22 mouse cellular contexts compared by ENCODE assay signal in genomic region chr13:45325736-45326293, GRCm38 (mm10).
DNase-seq lines count a peak whose midpoint lies in the region; TF ChIP-seq lines count a peak whose summit lies in the region.
"Had no signal": no experiment of that assay in that cellular context is flagged by ENCODE, and none has a peak within 500 bp of the region (broad histone marks: within the 10 kb centered on the region; RNA-seq: fewer than 3 reads in every experiment).

No protein-coding gene starts in this region.

- TF ChIP-seq CTCF in left cerebral cortex, adult 2 months (IDR thresholded peaks at IDR 0.05) = no peak

- H3K27ac ChIP-seq in left cerebral cortex, adult 2 months = no peak overlapping the region
- H3K27ac ChIP-seq: forebrain, embryonic 10.5 days; heart, embryonic 13.5 days; hindbrain, embryonic 14.5 days; limb, embryonic 12.5 days; liver, embryonic 12.5 days; neural tube, embryonic 13.5 days; stomach, postnatal 0 days had no signal

- intact Hi-C loops in left cerebral cortex, postnatal 25 days (cut with DNase I) = no loop called here
- intact Hi-C loops in left cerebral cortex, adult 2 months (cut with DNase I) = no loop called here

- H3K4me3 ChIP-seq in left cerebral cortex, adult 2 months = no peak overlapping the region
- H3K4me3 ChIP-seq: forebrain, embryonic 10.5 days; heart, embryonic 13.5 days; limb, embryonic 12.5 days; liver, embryonic 12.5 days; neural tube, embryonic 13.5 days had no signal

- peak; percentile 13 to 64 for DNase-seq in left cerebral cortex, postnatal 25 days (ENCODE audit: low spot score in 2 of 2)
- no peak for DNase-seq in left cerebral cortex, adult 2 months (ENCODE audit: extremely low spot score in 1 of 2, low spot score in 2 of 2)
- peak; percentile 79 for DNase-seq in brain, adult 2 months (ENCODE audit: low read depth, low spot score)
- DNase-seq in frontal cortex, postnatal 14 days (ENCODE audit: low spot score in 2 of 2) = peak; percentile 9 to 10
- peak; percentile 23 for DNase-seq in right cerebral cortex, postnatal 25 days
- no peak for DNase-seq in adrenal gland, postnatal 14 days
- DNase-seq in ovary, postnatal 36 days (ENCODE audit: low spot score) = no peak
- DNase-seq: cerebellum, adult 11 months; cerebellum, postnatal 25 days; forebrain, postnatal 0 days; gastrocnemius, postnatal 10 days; heart, adult 18-20 months; kidney, adult 8-10 months; kidney, postnatal 36 days; lung, adult 2 months had no signal

Comparison
In these comparisons a context has a peak if more than half of its experiments do, and no peak if none do; other contexts are left out.
1. DNase-seq: peak in left cerebral cortex, postnatal 25 days (2 of 2), brain, adult 2 months (single experiment), frontal cortex, postnatal 14 days (2 of 2) and right cerebral cortex, postnatal 25 days (single experiment); none in left cerebral cortex, adult 2 months (0 of 2), adrenal gland, postnatal 14 days (single experiment) and ovary, postnatal 36 days (single experiment).